Mouse (Mus musculus) testis, postnatal 14 days (tissue): ENCODE measurements around the gene Mepce.
"Not testable (repeated sequence)": the region's sequence is repeated elsewhere in the genome, so short reads cannot be mapped to it uniquely, and the experiment has no call there.

Source experiments
- DNase-seq: peaks from one replicate; pipeline ENCODE4 v3.0.0; 2021; ENCODE audit warnings: low spot score

The Mepce gene

DNA sequence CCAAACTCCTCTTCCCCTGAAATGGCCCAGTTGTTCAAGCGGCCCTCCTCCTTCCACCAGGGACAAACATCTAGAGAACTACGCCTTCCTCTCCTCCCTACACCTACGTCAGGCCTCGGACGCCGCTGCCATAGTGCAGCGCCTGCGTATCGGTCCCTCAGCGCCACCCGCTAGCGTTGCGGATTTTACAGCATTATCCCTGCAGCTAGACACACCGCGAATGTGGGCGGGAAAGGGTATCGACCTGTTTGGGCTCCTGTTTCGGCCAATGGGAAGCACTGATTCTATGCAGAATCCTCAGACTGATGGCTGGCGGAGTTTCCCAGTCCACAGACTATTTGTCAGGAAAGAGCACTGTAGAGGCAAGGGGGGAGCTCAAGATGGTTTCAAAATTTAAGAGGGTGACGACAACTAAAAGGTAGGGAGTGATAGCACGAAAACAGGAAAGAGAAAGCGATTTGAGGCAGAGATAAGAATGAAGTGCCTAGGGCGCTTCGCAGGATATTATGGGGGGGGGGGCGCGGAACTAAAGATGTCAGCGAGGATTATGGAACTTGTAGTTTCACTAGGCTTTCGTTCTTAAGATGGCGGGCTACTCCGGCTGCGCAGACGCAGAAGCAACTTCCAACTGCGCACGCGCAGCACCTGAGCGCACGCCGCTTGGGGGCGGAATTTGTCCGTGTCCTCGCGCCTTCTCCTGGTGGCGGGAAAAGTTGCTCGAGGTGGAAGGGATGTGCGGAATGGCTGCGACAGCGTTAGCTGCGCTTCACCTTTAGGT lies at the start of gene Mepce, which contains the start of gene Zcwpw1:
Mepce (minus strand) TSS at position 505 of the 778 bp plus-strand sequence.
Zcwpw1 (plus strand) TSS at position 648 of the 778 bp plus-strand sequence.
- peak; percentile 96 for DNase-seq

- DNase-seq, result not testable (repeated sequence)
These were observed 49.7 kb upstream of the Mepce start for GRCm38 (mm10) chr5:137837110-137837509.

DNA sequence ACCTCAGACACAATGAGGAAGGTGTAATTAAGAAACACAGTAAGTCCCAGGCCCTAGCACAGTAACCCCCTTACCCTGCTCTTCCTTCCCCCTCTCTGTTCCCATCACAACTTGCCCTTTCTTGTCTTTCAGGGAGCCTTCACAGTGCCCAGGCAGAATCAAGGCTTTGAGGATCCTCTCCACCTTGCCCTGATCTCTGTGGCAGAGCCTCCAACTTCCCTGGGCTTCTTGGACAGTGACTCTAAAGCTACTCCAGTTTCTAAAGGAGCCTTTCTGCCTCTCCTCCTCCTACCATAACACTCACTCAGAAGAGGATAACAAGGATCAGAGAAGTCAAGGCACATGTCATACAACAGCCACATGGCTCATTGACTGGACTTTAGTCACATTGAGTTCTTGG lies 49.2 kb upstream of the Mepce start:
- DNase-seq, result no peak

- peak; percentile 2 for DNase-seq
These were observed 48.6 kb upstream of the Mepce start, which contains the start of gene Pilra for GRCm38 (mm10) chr5:137835966-137836520. Pilra (minus strand) TSS chr5:137836281.

DNA sequence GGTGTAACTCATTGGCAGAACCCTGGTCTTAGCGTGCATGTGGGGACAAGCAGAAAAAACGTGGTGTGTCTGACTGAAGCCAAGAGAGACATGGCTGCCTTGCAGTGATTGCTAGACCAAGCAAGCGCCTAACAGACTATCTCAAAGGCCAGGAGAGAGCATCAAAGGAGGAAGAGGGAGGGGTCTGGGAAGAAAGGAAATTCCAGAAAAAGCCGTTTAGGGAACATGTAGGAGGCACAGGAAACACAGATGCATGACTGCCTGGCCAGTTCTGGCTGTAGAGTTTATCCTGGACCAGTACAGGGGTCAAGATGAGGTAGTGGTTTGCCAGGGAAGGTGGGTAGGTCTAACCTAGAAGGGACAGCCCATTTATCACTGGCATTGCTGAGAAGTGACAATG lies 46.0 kb upstream of the Mepce start:
- peak; percentile 2 for DNase-seq

GRCm38 (mm10) chr5:137831506-137831905 lies 44.1 kb upstream of the Mepce start:
- peak; percentile 2 for DNase-seq

DNA sequence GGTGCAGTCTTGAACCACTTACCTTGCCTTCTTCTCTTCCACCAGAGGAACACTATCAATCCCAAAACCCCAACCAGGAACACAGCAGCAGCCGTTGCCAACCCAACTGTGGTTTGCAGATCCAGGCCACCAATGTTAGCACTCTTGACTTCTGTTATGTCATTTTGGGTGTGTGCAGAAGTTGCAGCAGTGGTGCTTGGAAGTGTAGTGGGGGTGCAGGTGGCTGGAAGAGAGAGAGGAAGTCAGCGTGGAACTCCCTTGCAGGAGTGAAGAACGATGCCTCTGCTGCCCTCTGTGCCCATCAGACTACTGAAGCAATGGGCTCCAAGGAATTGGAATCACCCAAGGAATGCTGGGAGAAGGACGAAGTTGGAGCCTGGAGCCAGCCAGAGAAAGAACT lies 43.7 kb upstream of the Mepce start:
- DNase-seq, result peak; percentile 1

GRCm38 (mm10) chr5:137830238-137830637 lies 42.8 kb upstream of the Mepce start:
- DNase-seq, result peak; percentile 1

DNA sequence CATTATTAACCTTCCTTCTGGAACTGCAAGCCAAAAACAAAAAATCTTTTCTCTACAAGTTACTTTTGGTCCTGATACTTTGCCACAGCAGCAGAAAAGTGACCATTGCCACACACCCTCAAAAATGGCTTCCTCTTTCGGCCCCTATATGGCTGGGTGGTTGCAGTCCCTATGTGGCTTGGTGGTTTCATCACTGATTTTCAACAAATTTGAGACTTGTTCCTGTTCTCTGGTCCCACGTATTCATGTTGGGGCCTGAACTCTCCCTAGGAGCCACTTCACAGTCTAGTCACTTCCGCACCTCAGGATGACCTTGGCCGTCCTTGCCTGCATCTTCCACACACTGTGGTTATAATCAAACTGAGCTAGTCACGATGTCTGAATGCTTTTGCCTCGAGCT lies 41.2 kb upstream of the Mepce start:
- peak; percentile 1 for DNase-seq

GRCm38 (mm10) chr5:137826421-137826820 lies 39.0 kb upstream of the Mepce start:
- DNase-seq, result peak; percentile 2

- peak; percentile 3 for DNase-seq
These were observed 38.5 kb upstream of the Mepce start for GRCm38 (mm10) chr5:137825971-137826370.

GRCm38 (mm10) chr5:137825030-137825429 lies 37.6 kb upstream of the Mepce start:
- no peak for DNase-seq

GRCm38 (mm10) chr5:137823455-137824045 lies 36.1 kb upstream of the Mepce start:
- no peak for DNase-seq

DNA sequence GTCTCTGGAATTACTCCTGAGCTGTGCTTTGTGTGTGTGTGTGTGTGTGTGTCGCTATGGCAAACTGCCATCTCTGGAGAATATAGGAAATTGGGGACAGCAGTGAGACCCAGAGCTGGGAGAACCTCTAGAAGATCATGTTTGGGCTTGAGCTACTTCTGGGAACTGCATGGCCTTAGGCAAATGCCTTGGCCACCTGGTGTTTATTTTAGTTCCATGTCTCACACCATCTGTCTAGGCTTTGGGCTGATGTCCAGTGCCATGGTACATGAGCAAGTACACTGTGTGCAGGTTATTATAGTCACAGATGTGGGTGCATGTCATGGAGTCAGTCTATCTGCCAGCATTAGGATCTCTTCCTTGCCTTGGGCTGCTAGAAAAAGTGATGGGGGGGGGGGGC lies 35.1 kb upstream of the Mepce start:
- DNase-seq, result no peak

DNA sequence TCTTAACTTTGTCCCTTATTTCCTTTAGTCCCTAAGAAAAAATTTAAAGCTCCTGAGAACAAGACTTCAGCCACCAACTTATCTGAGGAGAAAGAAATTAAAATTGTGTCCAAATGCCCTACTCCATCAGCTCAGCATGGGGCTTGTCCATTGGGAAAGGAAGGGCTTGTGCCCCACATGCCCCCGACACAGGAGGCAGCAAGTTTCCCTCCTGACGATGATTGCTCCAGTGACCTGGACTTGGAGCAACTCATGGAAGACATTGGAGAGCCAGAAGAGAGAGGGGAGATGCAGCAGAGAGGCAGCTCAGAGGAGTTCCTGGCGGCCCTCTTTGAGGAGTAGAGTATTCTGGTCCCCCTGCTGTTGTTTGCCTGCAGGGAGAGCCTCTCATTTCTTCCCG lies 34.7 kb upstream of the Mepce start:
- DNase-seq, result no peak

DNA sequence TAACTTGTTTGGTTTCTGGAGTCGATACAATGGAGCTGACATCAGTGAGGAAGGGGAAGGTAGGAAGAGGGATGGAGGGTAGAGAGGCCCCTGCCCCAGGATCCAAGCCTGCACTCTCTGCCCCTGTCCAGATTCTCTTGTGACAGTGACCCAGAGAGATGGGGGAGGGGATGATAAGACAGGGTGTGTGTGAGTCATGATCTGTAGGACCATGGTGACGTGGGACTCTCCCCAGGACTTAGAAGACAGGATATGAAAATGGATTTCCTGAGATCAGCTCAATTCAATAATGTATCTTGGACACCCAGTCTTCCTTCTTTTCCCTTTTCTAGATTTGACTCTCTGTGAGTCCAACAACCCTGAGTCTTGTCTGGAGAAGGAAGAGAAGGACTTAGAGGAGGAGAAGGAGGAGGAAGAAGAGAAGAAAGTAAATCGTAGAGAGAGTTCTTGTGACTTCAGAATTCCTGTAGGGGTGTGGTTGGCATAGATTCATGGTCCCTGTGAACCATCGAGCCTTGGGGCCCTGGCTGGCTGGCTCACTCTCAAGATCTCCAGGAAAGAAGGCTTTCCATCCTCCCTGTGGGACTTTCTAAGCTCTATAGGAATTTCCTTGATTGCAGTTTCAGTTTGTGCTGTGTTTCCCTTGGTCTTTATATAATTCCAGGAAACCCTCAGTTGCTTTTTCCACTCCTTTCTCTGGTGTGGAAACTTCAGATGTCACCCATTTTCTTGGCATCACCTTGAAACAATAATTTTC lies 30.2 kb upstream of the Mepce start:
- no peak for DNase-seq

- DNase-seq, result no peak
These were observed 20.9 kb upstream of the Mepce start for GRCm38 (mm10) chr5:137808316-137808715.

DNA sequence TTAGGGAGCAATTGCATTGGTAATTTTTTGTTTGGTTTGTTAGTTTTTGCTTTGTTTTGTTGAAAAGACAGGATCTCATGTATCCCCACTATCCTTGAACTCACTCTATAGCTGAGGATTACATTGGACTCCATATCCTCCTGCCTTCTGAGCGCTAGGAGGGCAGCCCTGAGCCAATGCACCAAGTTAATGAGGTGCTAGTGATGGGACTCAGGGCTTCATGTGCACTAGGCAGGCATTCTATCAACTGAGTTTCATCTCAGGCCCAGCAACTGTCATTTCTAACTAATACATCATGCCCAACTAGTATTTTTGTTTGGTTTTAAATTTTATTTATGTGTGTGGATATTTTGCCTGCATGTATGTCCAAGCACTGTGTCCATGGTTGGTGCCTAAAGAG lies 18.7 kb upstream of the Mepce start:
- DNase-seq, result no peak

GRCm38 (mm10) chr5:137800917-137801316 lies 13.5 kb upstream of the Mepce start:
- DNase-seq, result no peak

- no peak for DNase-seq
These were observed 9.2 kb upstream of the Mepce start for GRCm38 (mm10) chr5:137796606-137797005.

DNA sequence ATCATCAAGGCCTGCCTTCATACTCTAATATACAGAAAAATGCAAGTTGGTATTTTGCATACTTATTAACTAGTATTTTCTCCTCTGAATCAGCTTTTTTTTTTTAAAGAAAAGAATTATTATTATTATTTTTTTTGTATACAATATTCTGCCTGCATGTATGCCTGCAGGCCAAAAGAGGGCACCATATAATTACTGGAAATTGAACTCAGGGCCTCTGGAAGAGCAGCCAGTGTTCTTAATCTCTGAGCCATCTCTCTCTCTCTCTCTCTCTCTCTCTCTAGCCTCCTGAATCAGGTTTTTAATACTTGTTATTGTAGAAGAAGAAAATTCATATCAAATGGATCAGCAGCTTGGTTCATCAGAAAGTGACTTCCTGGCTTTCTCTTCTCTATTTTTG lies 4.1 kb upstream of the Mepce start:
- no peak for DNase-seq

GRCm38 (mm10) chr5:137788946-137789531 lies 1.6 kb upstream of the Mepce start:
- no peak for DNase-seq
